Mouse (Mus musculus): Measurements from ENCODE around the gene Parvg. TPM values are rescaled to one million over a fixed set of nuclear protein-coding genes. Genes with fewer than 3 reads are reported as not detected.
"Not testable (repeated sequence)": the region's sequence is repeated elsewhere in the genome, so short reads cannot be mapped to it uniquely, and the experiment has no call there.

Parvg gene
- 1 to 10 TPM; 2.1 to 5.2 TPM for total RNA-seq (2021)
- long read RNA-seq, experiment 1, partial matches to known transcripts = 1 of 6 reads
- long read RNA-seq, experiment 1, other reads (novel, unspliced or antisense) = 1 of 6 reads
- long read RNA-seq, experiment 2, partial matches to known transcripts = 2 of 3 reads
- long read RNA-seq, experiment 2, other reads (novel, unspliced or antisense) = 1 of 3 reads

DNA sequence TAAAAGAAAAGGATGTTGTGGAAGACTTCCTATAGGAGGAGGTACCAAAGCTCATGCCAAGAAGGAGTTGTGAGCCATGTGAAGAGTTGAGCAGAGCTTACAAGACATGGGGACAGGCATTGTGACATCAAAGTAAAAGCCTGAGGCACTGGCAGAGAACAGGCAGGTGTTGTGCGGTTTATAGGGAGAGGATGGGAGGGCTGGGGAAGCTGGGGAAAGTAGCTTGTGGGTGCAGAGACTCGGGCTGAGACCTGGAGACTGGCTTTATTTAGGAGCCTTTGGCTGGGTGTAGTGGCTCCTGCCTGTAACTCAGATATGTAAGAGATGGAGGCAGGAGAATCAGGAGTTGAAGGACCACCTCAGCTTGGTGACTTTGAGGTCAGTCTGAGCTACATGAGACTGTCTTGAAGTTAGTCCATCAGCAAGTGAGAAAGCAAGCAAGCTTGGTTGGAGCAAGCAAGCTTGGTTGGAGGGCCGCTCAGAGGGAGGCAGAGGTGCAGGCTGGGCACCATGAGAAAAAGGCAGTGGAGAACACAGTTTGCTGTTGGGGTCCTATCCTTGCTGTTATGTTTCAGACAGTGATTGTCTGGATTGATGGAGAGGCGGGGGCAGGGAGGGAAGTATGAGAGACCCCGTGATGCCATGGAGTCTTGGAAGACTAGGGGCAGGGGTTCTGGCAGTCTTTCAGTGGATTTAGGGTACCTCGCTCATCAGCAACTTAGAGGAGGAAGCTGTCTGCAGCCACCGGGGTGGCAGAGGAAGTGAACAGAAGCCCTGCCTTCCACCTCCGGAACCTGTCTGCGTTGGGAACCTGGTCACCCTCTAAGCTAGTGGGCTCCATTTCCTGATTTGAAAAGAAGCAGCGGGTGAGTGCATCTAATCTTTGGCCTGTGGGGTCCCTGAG is at the start of gene Parvg:
TSS of gene Parvg (plus strand) at position 61 of the 904 bp plus-strand sequence.
- no peak for DNase-seq
- intact Hi-C loops (cut with DNase I) = no loop called here

DNA sequence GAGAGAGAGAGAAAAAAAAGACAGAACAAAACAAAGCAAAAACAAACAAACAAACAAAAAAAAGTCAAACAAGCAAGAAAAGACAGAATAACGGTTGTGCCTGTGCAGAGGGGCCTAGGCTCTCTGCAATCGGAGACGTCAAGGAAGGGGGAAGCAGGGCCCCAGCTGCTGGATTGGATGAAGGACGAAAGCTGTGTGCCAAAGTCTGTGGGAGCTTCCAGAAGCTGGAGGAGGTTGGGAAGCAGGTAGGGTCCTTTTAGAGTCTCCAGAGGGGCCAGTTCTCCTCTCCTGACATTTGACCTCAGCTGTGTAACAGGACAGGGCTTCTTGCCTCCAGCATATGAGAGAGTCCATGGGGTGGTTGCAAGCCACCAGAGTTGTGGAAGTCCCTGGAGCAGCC is 47.8 kb upstream of the Parvg start:
- intact Hi-C loops (cut with DNase I) = no loop called here
- DNase-seq = no peak

DNA sequence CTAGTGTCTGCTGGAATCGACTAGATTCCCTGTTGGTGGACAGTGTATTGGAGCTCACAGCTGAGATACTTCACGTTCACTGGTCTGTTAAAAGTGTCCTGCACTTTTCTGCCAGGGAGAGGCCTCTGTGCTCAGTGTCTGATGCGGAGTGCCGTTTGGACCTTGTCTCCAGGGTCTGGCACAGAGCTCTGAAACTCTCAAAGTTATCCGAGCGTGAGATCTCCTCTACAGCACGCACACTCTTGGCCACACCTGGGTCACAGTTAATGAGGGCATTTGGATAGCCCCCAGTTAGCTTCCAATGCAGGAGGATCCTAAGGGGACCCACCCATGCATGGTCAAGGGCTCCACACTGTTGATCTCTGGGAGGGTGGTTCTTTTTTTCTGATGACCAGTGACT is 45.7 kb upstream of the Parvg start:
- no peak for DNase-seq
- intact Hi-C loops (cut with DNase I) = no loop called here

DNA sequence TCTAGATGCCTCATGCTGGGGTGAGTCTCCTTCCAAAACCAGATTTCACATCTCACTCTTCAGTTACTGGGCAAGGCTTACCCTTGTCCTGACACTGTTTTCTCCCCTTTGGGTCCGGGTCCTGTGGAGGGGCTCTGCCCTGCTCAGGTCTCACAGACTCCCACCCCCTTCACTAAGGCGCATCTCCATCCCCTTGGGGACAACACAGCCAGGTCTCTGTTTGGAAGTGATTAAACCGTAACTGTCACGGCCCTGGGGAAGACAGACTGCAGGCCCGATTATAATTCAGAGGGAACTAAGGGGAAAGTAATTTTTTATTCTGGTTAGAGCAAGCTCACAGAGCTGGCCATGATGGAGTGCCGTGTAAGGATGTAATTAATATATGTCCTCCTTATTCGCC is 45.2 kb upstream of the Parvg start:
- no peak for DNase-seq
- intact Hi-C loops (cut with DNase I) = no loop called here

DNA sequence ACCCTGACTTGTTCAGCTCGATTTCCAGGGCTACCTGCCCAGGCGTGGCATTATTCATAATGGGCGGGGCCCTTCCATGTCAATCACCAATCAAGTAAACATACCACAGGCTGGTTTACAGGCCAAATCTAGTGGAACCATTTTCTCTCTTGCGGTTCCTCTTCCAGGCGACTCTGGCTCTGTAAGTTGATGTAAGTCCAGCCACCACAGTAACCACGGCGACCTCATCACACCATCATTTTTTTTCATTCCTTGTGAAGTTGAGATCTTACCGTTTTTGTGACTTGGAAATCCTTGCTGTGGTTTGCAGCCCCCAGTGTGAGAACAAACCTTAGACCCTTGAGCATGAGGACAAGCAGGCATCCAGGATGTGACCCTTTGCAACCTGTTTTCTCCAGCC is 43.5 kb upstream of the Parvg start:
- intact Hi-C loops (cut with DNase I) = loop anchor here (5.0 kb wide), 1 partner anchor 332 kb away; no protein-coding TSS in a partner anchor
- DNase-seq = no peak

DNA sequence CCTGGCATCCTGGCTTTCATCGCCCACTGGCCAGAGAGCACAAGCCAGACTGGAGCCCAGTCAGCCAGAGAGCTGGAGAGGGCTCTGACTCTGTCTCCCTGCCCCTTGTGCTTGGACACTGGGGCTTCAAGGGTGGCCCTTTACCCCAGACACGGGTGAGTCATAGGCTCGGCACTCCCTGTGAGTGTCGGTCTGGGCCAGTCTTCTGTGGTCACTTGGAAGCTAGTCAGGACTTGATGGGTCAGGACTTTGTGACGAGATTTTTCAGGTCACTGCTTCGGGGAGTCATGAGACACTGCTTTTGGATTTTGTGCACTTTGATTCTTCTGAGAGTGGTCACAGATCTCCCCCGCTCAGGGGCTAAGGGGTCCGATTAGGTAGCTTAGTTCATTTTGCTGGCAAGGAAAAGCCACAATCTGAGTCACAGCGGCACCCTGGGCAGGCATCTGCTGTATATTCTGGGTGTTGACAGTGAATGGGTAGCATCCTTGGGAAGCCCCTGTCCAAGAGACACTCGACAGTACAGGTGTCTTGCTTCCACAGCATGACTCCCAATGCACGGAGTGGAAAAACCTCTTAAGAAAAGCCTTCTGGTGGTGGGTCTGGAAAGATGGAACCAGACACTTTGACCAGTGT is 43.0 kb upstream of the Parvg start:
- DNase-seq = no peak
- intact Hi-C loops (cut with DNase I) = loop anchor here (5.0 kb wide), 1 partner anchor 331 kb away; no protein-coding TSS in a partner anchor

DNA sequence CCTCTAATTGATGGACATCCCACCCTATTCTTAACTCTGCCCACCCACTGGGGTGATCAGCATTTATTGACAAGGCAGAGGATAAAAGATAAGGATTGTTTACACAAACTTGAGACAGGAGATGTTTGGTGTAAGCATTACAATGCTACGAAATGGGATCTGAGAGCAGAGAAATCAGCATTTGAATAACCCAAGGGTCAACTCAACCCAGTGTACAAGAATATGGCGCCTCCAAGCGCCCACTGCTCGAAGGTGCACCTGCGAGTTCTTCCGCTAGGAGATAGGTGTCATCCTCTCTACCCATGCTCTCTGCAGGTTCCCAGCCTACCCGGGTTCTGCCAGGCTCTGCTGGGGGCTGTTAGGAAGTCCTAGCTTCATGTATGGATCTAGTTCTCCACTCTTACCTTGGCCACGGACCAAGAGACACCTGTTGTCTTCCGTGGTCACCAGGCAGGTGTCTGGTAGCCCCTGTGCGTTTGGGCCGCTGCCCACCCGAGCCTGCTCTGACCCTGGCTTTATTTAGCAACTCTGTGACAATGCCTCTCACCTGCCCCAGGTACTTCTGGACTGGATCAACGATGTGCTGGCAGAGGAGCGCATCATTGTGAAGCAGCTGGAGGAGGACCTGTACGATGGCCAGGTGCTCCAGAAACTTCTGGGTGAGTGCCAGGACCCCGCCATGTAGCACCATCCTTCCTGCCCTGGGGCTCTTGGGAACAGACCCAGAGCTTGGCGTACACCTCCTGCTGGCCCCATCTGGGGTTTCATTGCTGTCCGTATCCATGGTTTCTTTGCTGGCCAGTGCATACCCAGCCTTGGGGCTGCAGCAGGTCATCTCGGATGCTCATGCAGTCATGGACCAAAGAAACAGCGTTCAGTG is 41.4 kb upstream of the Parvg start:
- no peak for DNase-seq
- intact Hi-C loops (cut with DNase I) = loop anchor here (5.0 kb wide), 1 partner anchor 330 kb away; no protein-coding TSS in a partner anchor

DNA sequence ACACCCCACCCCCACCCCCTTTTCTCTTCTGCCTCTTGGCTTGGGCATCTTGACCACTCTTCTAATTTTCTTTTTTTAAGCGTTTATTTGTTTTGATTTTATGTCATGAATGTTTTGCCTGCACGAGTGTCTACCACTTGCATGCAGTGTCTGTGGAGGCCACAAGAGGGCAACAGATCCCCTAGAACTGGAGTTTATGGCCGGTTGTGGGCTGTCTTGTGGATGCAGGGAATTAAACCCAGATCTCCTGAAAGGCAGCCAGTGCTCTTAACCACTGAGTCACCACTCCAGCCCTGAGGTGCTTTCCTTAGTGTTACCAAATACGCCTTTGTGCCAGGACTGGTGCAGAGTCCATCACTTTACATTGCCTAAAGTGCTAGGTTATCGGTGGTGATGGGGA is 39.8 kb upstream of the Parvg start:
- intact Hi-C loops (cut with DNase I) = loop anchor here (2.0 to 5.0 kb wide), 2 partner anchors 71 to 328 kb away; no protein-coding TSS in a partner anchor
- DNase-seq = peak; percentile 37 to 61

DNA sequence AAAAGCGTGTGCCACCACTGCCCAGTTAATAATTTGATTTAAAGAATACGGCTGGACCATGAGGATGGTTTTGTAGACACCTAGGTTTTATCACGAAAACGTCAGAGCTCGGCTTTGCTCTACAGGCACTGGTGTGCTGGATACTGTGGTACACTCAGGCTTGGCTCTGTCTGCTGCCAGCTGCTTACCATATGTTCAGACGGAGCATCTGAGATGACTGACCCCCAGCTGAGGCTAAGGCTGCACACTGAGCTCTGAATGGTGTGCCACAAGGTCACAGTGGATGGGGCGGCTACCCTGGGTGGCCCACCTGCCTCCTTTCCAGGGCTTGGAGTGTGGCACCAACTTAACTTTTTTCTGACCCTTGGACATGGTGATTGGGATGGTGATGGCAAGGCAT is 38.4 kb upstream of the Parvg start:
- no peak for DNase-seq
- intact Hi-C loops (cut with DNase I) = loop anchor here (2.0 kb wide), 1 partner anchor 73 kb away; no protein-coding TSS in a partner anchor

DNA sequence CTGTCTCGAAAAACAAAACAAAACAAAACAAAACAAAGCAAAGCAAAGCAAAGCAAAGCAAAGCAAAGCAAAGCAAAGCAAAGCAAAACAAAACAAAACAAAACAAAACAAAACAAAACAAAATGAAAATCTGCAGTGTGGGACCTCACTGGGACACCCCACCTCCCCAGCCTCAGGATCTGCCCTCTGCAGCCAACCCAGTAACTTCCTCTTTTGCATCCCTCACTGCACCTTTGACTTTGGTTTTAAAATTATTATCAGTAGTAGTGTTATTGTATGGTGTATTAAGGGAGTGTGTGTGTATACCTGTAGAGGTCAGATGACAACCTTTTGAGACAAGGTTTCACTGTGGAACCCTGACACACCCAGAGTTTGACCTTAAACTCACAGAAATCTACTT is 34.9 kb upstream of the Parvg start:
- intact Hi-C loops (cut with DNase I); DNase-seq: not testable (repeated sequence)

DNA sequence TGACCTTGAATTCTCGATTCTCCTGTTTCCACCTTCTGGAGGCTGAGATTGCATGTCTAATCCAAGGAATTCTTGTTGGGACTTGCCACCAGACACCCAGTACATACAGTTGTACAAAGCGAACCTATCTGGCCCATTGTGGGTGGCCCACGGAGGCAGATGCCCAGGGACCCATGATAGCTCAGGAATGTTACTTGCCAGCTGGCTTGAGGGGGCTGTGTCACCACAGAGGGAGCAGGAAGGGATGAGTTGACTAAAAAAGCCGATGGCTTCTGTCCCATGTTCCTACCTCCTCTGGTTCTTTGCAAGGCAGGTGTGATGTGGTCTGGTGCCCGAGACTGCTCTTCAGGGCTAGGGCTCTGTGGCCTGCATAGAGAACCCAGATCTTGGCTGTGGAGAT is 32.7 kb upstream of the Parvg start:
- intact Hi-C loops (cut with DNase I) = no loop called here

DNA sequence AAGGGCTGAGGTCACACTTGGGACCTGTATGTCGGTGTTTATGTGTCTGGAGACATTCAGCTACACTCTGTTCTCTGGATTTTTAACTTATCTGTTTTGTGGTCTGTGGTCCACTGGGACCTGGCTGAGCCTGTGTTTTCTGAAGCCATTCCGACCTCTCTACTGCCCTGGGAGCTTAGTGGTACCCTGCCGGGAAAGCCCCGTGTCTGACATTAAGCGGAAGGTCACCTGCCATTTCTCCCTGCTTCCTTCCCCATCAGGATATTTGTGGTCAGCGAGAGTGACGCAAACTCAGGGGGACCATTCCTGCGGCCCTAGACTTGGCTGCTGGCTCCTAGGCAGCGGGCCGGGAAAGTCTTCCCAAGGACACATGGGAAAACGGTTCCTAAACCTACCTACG is 30.2 kb upstream of the Parvg start:
- intact Hi-C loops (cut with DNase I) = no loop called here
- DNase-seq = no peak

More for the DNA sequence above, 32.7 kb upstream of the Parvg start:
- DNase-seq = no peak

DNA sequence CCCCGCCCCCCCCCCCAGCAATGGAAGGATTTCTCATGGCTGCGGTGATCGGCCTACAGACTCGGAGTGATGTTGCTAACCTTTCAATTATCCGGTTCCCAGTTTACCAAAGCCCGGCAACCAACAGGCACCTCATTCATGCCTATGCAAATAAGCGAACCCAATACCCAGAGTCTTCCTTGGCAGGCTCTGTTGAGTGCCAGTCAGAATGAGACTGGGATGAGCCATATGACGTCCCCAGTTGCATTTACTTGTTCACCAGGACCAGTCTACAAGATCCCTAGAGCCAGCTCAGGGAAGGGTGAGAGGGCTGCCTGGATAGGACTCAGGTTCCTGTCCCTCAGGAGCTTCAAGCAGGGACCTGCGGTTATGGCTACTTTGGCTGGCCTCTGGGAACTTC is 29.4 kb upstream of the Parvg start:
- intact Hi-C loops (cut with DNase I) = no loop called here
- no peak for DNase-seq

DNA sequence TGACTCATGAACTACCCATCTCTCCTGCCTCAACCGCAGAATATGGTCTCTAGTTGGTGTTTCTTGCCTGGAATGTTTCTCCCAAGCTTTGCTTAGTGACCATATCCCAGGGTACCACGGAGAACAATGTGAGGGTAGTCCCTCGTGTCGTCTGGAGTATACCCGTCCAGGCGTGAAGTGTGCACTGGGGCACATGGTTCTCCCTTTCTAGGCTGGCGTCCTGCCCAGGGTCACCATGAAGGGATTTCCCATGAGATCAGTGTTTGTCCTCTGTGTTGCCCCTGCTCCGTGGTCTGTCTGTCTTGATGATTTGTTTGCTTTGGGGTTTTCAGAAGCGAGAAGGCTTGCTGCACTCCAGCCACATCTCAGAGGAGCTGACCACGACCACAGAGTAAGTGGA is 28.6 kb upstream of the Parvg start:
- no peak for DNase-seq
- intact Hi-C loops (cut with DNase I) = no loop called here

DNA sequence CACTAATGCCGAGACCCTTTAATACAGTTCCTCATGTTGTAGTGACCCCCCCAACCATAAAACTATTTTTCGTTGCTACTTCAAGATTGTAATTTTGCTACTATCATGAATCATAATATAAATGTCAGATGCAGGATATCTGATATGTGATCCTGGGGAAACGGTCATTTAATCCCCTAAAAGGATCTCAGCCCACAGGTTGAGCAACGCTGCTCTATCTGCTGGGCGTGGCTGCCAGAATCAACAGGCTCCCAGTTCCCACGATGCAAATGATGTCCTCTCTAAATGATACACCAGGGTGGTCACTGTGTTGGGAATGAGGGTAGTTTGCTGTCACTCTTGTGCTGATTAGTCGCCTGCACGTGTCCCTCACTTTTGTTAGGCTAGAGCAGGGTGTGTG is 26.4 kb upstream of the Parvg start:
- intact Hi-C loops (cut with DNase I) = no loop called here
- no peak for DNase-seq

DNA sequence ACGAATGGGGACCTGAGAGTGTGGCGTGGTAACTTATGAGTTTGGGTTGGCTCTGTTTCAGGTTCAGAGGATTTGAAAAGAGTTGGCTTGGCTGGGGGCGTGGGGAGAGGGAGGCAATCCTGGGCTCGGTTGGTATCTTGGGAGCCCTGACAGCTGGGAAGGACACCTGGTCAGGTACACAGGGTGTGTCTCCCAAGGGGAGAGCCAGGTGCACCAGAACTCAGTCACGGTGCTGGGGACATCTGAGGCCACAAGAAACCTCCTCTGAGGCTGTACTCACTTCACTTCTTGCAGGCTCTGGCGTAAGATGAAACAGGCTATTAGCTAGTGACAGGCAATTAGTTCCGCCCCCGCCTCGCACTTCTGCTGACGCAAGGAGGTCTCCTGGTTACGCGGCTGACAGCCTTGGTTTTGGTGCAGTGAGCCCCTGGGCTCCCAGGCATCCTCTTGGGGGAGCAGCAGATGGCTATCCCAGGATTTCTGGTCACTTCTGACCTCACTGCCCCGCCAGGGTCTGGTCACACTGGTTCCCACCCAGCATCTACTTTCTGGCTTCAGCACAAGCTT is 24.9 kb upstream of the Parvg start:
- intact Hi-C loops (cut with DNase I) = no loop called here
- DNase-seq = no peak

DNA sequence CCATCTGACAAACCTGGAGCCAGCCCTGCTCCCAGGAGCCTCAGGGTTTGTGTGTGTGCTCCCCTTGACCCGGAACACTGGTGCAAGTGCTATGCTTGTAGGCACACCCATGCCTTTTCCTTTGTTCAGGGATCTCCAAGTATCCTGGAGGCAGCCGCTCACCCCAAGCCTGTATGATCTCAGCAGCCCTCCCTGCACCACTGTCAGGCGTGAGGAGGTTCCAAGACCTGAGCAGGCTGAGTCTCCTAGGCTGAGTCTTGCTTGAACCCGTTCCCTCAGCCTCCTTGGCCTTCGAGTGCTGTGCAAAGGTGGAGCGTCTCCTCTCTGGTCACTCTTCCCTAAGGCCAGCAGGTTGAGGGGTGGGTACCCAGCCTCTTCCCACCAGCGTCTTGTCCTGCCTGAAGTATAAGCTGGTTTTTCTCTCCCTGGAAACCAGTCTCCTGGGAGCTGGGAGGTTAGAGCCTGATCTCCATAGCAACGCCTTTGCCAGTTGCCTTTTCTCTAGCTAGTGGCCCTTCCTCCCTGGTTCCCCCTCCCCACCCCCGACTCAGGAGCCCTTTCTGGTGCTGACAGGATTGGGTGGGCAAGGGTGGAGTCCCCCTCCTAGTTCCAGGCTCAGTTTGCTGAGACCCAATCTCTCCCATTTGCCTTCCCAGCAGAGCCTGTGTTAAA is 24.0 kb upstream of the Parvg start:
- DNase-seq = no peak
- intact Hi-C loops (cut with DNase I) = no loop called here

DNA sequence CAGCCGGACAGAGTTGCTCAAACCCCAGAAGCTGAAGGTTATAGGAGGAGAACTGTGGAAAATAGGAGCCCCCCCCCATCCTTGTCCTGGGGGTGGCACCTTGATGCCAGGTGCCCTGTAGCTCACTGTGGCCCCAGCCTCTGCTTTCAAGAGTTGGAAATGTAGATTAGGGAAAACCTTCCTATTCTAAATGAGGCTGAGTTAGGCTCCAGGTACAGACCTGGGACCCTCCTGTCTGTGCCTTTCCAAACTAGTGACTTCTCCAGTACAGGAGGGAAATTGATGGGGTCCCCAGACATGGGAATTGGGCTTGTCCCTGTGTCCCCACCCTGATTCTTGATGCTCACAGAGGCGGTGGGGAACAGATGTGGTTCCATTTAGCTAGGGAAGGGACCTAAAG is 23.2 kb upstream of the Parvg start:
- DNase-seq = no peak
- intact Hi-C loops (cut with DNase I) = no loop called here

DNA sequence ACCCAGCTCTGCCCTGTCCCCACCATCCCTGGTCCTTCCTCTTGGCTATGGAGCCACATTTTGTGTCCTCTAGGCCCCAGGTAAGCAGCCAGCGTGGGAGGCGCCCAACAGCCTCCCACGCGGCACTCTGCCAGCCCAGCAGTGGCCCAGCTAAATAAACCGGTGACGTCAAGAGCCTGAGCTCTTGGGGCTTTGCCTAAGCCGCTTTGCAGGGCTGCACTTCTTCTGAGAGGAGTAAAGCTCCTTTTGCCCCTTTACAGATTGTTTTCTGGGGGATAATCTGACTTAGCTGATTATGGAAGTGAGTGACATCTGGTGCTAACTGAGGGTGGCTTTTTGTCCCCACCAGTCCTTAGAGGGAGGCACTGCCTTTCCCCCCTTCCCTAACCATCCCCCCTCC is 22.8 kb upstream of the Parvg start:
- intact Hi-C loops (cut with DNase I) = no loop called here
- DNase-seq = peak; percentile 71 to 72

Measured in heart, postnatal 14 days (tissue).